In genomic region chr17:7821553-7822186, GRCm38 (mm10) we compare ENCODE assay signal across 9 mouse cellular contexts. TPM values are rescaled to one million over a fixed set of nuclear protein-coding genes. Genes with fewer than 3 reads are reported as not detected.
A peak's percentile ranks its signal among the peaks of the same experiment; 100 is the strongest.
DNase-seq lines count a peak whose midpoint lies in the region; ATAC-seq lines count a peak whose summit lies in the region.
"Had no signal": no experiment of that assay in that cellular context is flagged by ENCODE, and none has a peak within 500 bp of the region (broad histone marks: within the 10 kb centered on the region; RNA-seq: fewer than 3 reads in every experiment).

No protein-coding gene starts in this region.

- WGBS in hindbrain, embryonic 10.5 days, result 34% methylated on average over 17 of the region's 17 CpGs
- WGBS in hindbrain, embryonic 13.5 days, result 33% methylated on average over 17 of the region's 17 CpGs
- 32% methylated on average over 17 of the region's 17 CpGs for WGBS in embryonic facial prominence, embryonic 10.5 days

- H3K36me3 ChIP-seq in hindbrain, embryonic 10.5 days, result no peaks in the 10 kb centered on the region
- no peaks in the 10 kb centered on the region for H3K36me3 ChIP-seq in hindbrain, embryonic 13.5 days
- no peaks in the 10 kb centered on the region for H3K36me3 ChIP-seq in embryonic facial prominence, embryonic 10.5 days (replicated peaks)

- H3K9ac ChIP-seq in hindbrain, embryonic 13.5 days, result no peak overlapping the region

- no peak for ATAC-seq in hindbrain, embryonic 13.5 days (ENCODE audit: low FRiP score)
- no peak for ATAC-seq in activated CD4-positive, CD25-positive, alpha-beta regulatory T cell, adult 4 months

- no peak overlapping the region for H3K4me2 ChIP-seq in hindbrain, embryonic 13.5 days

- no peaks in the 10 kb centered on the region for H3K9me3 ChIP-seq in hindbrain, embryonic 10.5 days
- no peaks in the 10 kb centered on the region for H3K9me3 ChIP-seq in hindbrain, embryonic 13.5 days
- no peaks in the 10 kb centered on the region for H3K9me3 ChIP-seq in embryonic facial prominence, embryonic 10.5 days
- H3K9me3 ChIP-seq: megakaryocyte, embryonic 14.5 days had no signal

- no peak overlapping the region for H3K4me3 ChIP-seq in hindbrain, embryonic 10.5 days
- no peak overlapping the region for H3K4me3 ChIP-seq in hindbrain, embryonic 13.5 days
- H3K4me3 ChIP-seq in embryonic facial prominence, embryonic 10.5 days, result no peak overlapping the region
- H3K4me3 ChIP-seq: megakaryocyte, embryonic 14.5 days had no signal

- DNase-seq in hindbrain, embryonic 10.5 days (ENCODE audit: low spot score), result peak; percentile 64
- DNase-seq in 416B (ENCODE audit: low read depth), result peak; percentile 9
- DNase-seq in T-cell, adult 2 months (ENCODE audit: low spot score), result peak; percentile 4
- peak; percentile 70 for DNase-seq in embryonic facial prominence, embryonic 10.5 days (ENCODE audit: low spot score)
- peak; percentile 64 to 84 for DNase-seq in layer of hippocampus, postnatal 25 days (ENCODE audit: extremely low spot score in 1 of 2, low spot score in 1 of 2)
- DNase-seq in naive thymus-derived CD4-positive, alpha-beta T cell, adult 2 months (ENCODE audit: low read depth), result peak; percentile 27

- H3K27ac ChIP-seq in hindbrain, embryonic 10.5 days, result no peak overlapping the region
- no peak overlapping the region for H3K27ac ChIP-seq in hindbrain, embryonic 13.5 days
- H3K27ac ChIP-seq in embryonic facial prominence, embryonic 10.5 days (replicated peaks), result no peak overlapping the region

- peaks cover 3% of the 10 kb centered on the region for H3K4me1 ChIP-seq in hindbrain, embryonic 10.5 days (replicated peaks)
- H3K4me1 ChIP-seq in hindbrain, embryonic 13.5 days (replicated peaks), result peaks cover 1% of the 10 kb centered on the region
- peaks cover 7% of the 10 kb centered on the region for H3K4me1 ChIP-seq in embryonic facial prominence, embryonic 10.5 days

- H3K27me3 ChIP-seq in hindbrain, embryonic 10.5 days (ENCODE audit: insufficient read depth, poor library complexity, severe bottlenecking), result peaks cover 25% of the 10 kb centered on the region
- peaks cover 31% of the 10 kb centered on the region for H3K27me3 ChIP-seq in hindbrain, embryonic 13.5 days
- H3K27me3 ChIP-seq in embryonic facial prominence, embryonic 10.5 days (replicated peaks; ENCODE audit: low read depth, poor library complexity, severe bottlenecking), result peaks cover 30% of the 10 kb centered on the region

RNA-seq across cellular contexts. Expression of gene Fndc1, which starts 5.4 kb away (rescaled TPM):
- 0.61 and 0.81 TPM in 2 replicates for polyA plus RNA-seq in hindbrain, embryonic 10.5 days (2016; fragmentation: Nextera tagmentation; extraction: Ambion mirVana)
- polyA plus RNA-seq in hindbrain, embryonic 13.5 days (2015; fragmentation: Nextera tagmentation; extraction: Ambion mirVana), result 4.5 and 4.7 TPM in 2 replicates
- polyA plus RNA-seq in embryonic facial prominence, embryonic 10.5 days (2016; fragmentation: Nextera tagmentation; extraction: Ambion mirVana), result 0.60 and 1.3 TPM in 2 replicates
- 10 to 100 TPM; 11.1 to 12.4 TPM for total RNA-seq in layer of hippocampus, postnatal 25 days (2021)
- under 1 TPM in 1 of 2 experiments, not detected in 1; 0.13 TPM for polyA plus RNA-seq in activated CD4-positive, CD25-positive, alpha-beta regulatory T cell, adult 4 months (2017; shearing (Covaris generic))

Comparison
In these comparisons a context has a peak if more than half of its experiments do, and no peak if none do; other contexts are left out.
1. DNase-seq: peak in every context shown above with its lines; median percentile 74 in layer of hippocampus, postnatal 25 days; 70 in embryonic facial prominence, embryonic 10.5 days; 64 in hindbrain, embryonic 10.5 days; 27 in naive thymus-derived CD4-positive, alpha-beta T cell, adult 2 months; 9 in 416B; 4 in T-cell, adult 2 months.